Mouse (Mus musculus) olfactory bulb, adult 2 months (tissue): ENCODE measurements at regions not wholly inside any gene's neighbourhood (a gene's known extent, or its start where the extent isn't known, plus 50 kb on each side); places are given as distances from the start of the nearest gene placed in this dataset.

Experiments used
- CTCF ChIP-seq: fragments of 200-500 bp; IDR thresholded peaks from 2 replicates; pipeline ENCODE4 v1.5.1; 2012; ENCODE audit warnings: low read depth, mild to moderate bottlenecking, low read length, moderate library complexity; ENCODE audit not compliant: insufficient read depth
- POLR2A ChIP-seq: fragments of 200-500 bp; IDR thresholded peaks from 2 replicates; pipeline ENCODE4 v1.6.1; 2012; ENCODE audit warnings: mild to moderate bottlenecking, low read depth, low read length, moderate library complexity; ENCODE audit not compliant: insufficient read depth

GRCm38 (mm10) chr2:138033379-138034122, 222.8 kb upstream of the Btbd3 start:
- TF ChIP-seq CTCF (peak; percentile 77), POLR2A (no peak)
